Mouse (Mus musculus) embryonic facial prominence, embryonic 11.5 days (tissue): Measurements from ENCODE around the gene Setd1b. TPM values are rescaled to one million over a fixed set of nuclear protein-coding genes. Genes with fewer than 3 reads are reported as not detected.

Source experiments
- ATAC-seq: fragments of 200-750 bp; cut with Nextera tagmentation; replicated peaks from 2 replicates; pipeline ENCODE4 v1.8.0; 2017; ENCODE audit warnings: low read depth; ENCODE audit not compliant: insufficient number of reproducible peaks, low FRiP score, low TSS enrichment
- DNase-seq: peaks from one replicate; pipeline ENCODE4 v3.0.0-alpha.2; 2015; ENCODE audit warnings: low spot score
- H3K27ac ChIP-seq: fragments of 300-500 bp; sonication (generic); replicated peaks from 2 replicates; pipeline ENCODE4 v1.5.1; 2014; ENCODE audit warnings: mild to moderate bottlenecking, low read depth, low read length, control low read depth
- H3K27me3 ChIP-seq: fragments of 300-500 bp; sonication (generic); 2 replicates; pipeline ENCODE4 v1.6.1; 2014; ENCODE audit warnings: mild to moderate bottlenecking, low read length, moderate library complexity, mixed read lengths; ENCODE audit not compliant: control insufficient read depth, insufficient read depth
- H3K36me3 ChIP-seq: fragments of 300-500 bp; sonication (generic); replicated peaks from 2 replicates; pipeline ENCODE4 v1.6.1; 2014; ENCODE audit warnings: low read depth, mild to moderate bottlenecking, low read length, moderate library complexity, mixed read lengths; ENCODE audit not compliant: control insufficient read depth, insufficient read depth
- H3K4me1 ChIP-seq: fragments of 300-500 bp; sonication (generic); 2 replicates; pipeline ENCODE4 v1.6.1; 2014; ENCODE audit warnings: low read length, mixed read lengths; ENCODE audit not compliant: control insufficient read depth, insufficient read depth
- H3K4me2 ChIP-seq: fragments of 300-500 bp; sonication (generic); 2 replicates; pipeline ENCODE4 v1.6.1; 2014; ENCODE audit warnings: low read depth, mild to moderate bottlenecking, control low read depth, low read length, moderate library complexity
- H3K4me3 ChIP-seq: fragments of 300-500 bp; sonication (generic); 2 replicates; pipeline ENCODE4 v1.5.1; 2014; ENCODE audit warnings: low read depth, low read length, control low read depth
- H3K9ac ChIP-seq: fragments of 300-500 bp; sonication (generic); replicated peaks from 2 replicates; pipeline ENCODE4 v1.6.1; 2014; ENCODE audit warnings: mild to moderate bottlenecking, control low read depth, low read length
- H3K9me3 ChIP-seq: fragments of 300-500 bp; sonication (generic); replicated peaks from 2 replicates; pipeline ENCODE4 v1.6.1; 2016; ENCODE audit warnings: mild to moderate bottlenecking, low read length, inconsistent platforms, mixed read lengths; ENCODE audit not compliant: control insufficient read depth
- WGBS: fragments of 180-500 bp; shearing (Covaris S2); extraction: QIAGEN DNeasy Blood & Tissue Kit; methylation state at CpG from one replicate; pipeline ENCODE4 v1.1.7; 2014; 5-methylcytosine and 5-hydroxymethylcytosine counted together
- polyA plus RNA-seq: library from polyadenylated mRNA; unstranded; fragments of >200 nt; fragmentation: Nextera tagmentation; extraction: Ambion mirVana; gene quantifications from 2 replicates; pipeline ENCODE4 v1.2.1, GENCODE M21; 2014

The Setd1b gene
- polyA plus RNA-seq, 1 experiment from 2014 or later = 9.6 TPM

- no peaks in the 10 kb centered on the region for H3K36me3 ChIP-seq
- no peak overlapping the region for H3K4me3 ChIP-seq
- H3K4me2 ChIP-seq = no peak overlapping the region
- DNase-seq (no peak), ATAC-seq (no peak)
- H3K27ac ChIP-seq = no peak overlapping the region
- H3K4me1 ChIP-seq = peaks cover 7% of the 10 kb centered on the region; the same call in 1 of the 2 replicates
- H3K9me3 ChIP-seq = no peaks in the 10 kb centered on the region
- 84% methylated on average over 10 of the region's 10 CpGs for WGBS
- no peak overlapping the region for H3K9ac ChIP-seq
- H3K27me3 ChIP-seq = no peaks in the 10 kb centered on the region
These were observed 12.7 kb upstream of the Setd1b start for GRCm38 (mm10) chr5:123129170-123129757.

- H3K4me1 ChIP-seq = peaks cover 12% of the 10 kb centered on the region
- DNase-seq (no peak), ATAC-seq (no peak)
- H3K27me3 ChIP-seq = no peaks in the 10 kb centered on the region
- H3K4me2 ChIP-seq = no peak overlapping the region
- H3K4me3 ChIP-seq = no peak overlapping the region
- H3K36me3 ChIP-seq = no peaks in the 10 kb centered on the region
- WGBS = 92% methylated on average over 9 of the region's 9 CpGs
- no peak overlapping the region for H3K9ac ChIP-seq
- H3K9me3 ChIP-seq = no peaks in the 10 kb centered on the region
- H3K27ac ChIP-seq = no peak overlapping the region
These were observed 11.8 kb upstream of the Setd1b start for GRCm38 (mm10) chr5:123130030-123130813.

- H3K4me1 ChIP-seq = peaks cover 12% of the 10 kb centered on the region
- H3K4me3 ChIP-seq = no peak overlapping the region
- H3K4me2 ChIP-seq = no peak overlapping the region
- ATAC-seq (no peak), DNase-seq (no peak)
- H3K9me3 ChIP-seq = no peaks in the 10 kb centered on the region
- no peaks in the 10 kb centered on the region for H3K36me3 ChIP-seq
- WGBS = 85% methylated on average over 5 of the region's 5 CpGs
- no peak overlapping the region for H3K9ac ChIP-seq
- H3K27ac ChIP-seq = no peak overlapping the region
- H3K27me3 ChIP-seq = no peaks in the 10 kb centered on the region
These were observed 11.2 kb upstream of the Setd1b start for GRCm38 (mm10) chr5:123130814-123131148.

GRCm38 (mm10) chr5:123132308-123133071, 9.5 kb upstream of the Setd1b start, which contains the start of gene Rhof:
Gene Rhof (minus strand): TSS chr5:123132692.
- WGBS = 2% methylated on average over 44 of the region's 44 CpGs
- H3K4me3 ChIP-seq = peak within 1 kb of the TSS; percentile 27
- H3K4me1 ChIP-seq = peaks cover 21% of the 10 kb centered on the region
- ATAC-seq = peak; percentile 41; the same call in 1 of the 2 replicates
- H3K36me3 ChIP-seq = no peaks in the 10 kb centered on the region
- peak; percentile 72 for DNase-seq
- H3K27me3 ChIP-seq = no peaks in the 10 kb centered on the region
- H3K9me3 ChIP-seq = no peaks in the 10 kb centered on the region
- peak within 1 kb of the TSS; percentile 74 for H3K4me2 ChIP-seq
- peak within 1 kb of the TSS; percentile 16 for H3K27ac ChIP-seq
- peak within 1 kb of the TSS; percentile 51 for H3K9ac ChIP-seq

- Histone ChIP-seq H3K4me2 (peak overlapping the region; percentile 13; the same call in 1 of the 2 replicates), H3K36me3 (no peaks in the 10 kb centered on the region), H3K27ac (peak overlapping the region; percentile 16), H3K9ac (no peak overlapping the region), H3K4me3 (no peak overlapping the region; the same call in 1 of the 2 replicates), H3K9me3 (no peaks in the 10 kb centered on the region), H3K27me3 (no peaks in the 10 kb centered on the region), H3K4me1 (peaks cover 21% of the 10 kb centered on the region)
- DNase-seq (peak; percentile 83), ATAC-seq (no peak)
- WGBS = 18% methylated on average over 18 of the region's 18 CpGs
These were observed 8.8 kb upstream of the Setd1b start for GRCm38 (mm10) chr5:123133083-123133783.

- DNase-seq = peak; percentile 60
- peak overlapping the region; percentile 13 for H3K4me2 ChIP-seq
- no peaks in the 10 kb centered on the region for H3K9me3 ChIP-seq
- H3K9ac ChIP-seq = no peak overlapping the region
- H3K4me1 ChIP-seq = peaks cover 21% of the 10 kb centered on the region
- peak overlapping the region; percentile 16 for H3K27ac ChIP-seq
- no peaks in the 10 kb centered on the region for H3K36me3 ChIP-seq
- WGBS = 21% methylated on average over 7 of the region's 7 CpGs
- no peaks in the 10 kb centered on the region for H3K27me3 ChIP-seq
- no peak overlapping the region; the same call in 1 of the 2 replicates for H3K4me3 ChIP-seq
- peak; percentile 3; the same call in 1 of the 2 replicates for ATAC-seq
These were observed 8.2 kb upstream of the Setd1b start for GRCm38 (mm10) chr5:123133784-123134143.

GRCm38 (mm10) chr5:123134186-123134874, 7.7 kb upstream of the Setd1b start:
- Histone ChIP-seq H3K4me1 (peaks cover 21% of the 10 kb centered on the region), H3K9ac (peak overlapping the region; percentile 50), H3K9me3 (no peaks in the 10 kb centered on the region), H3K27me3 (no peaks in the 10 kb centered on the region), H3K4me3 (peak overlapping the region; percentile 98), H3K4me2 (peak overlapping the region; percentile 92; the same call in 1 of the 2 replicates), H3K36me3 (no peaks in the 10 kb centered on the region), H3K27ac (peak overlapping the region; percentile 100)
- ATAC-seq (no peak), DNase-seq (no peak)
- WGBS = 39% methylated on average over 13 of the region's 13 CpGs
